Mouse (Mus musculus): ENCODE measurements around the gene Rnf181.

Rnf181 gene

GRCm38 (mm10) chr6:72366844-72367443 lies at the start of gene Rnf181:
Gene Rnf181, minus strand, starts transcription at chr6:72366956.
- DNase-seq, result no peak

- no peak for DNase-seq
Measured at GRCm38 (mm10) chr6:72415964-72416772, 49.4 kb upstream of the Rnf181 start.

- DNase-seq, result no peak
Measured at GRCm38 (mm10) chr6:72415181-72415580, 48.4 kb upstream of the Rnf181 start.

GRCm38 (mm10) chr6:72414076-72414756 lies 47.5 kb upstream of the Rnf181 start, which contains the start of gene Ggcx:
Gene Ggcx, plus strand, starts transcription at chr6:72414308.
- DNase-seq, result peak; percentile 96 to 98

GRCm38 (mm10) chr6:72410518-72410917 lies 43.8 kb upstream of the Rnf181 start:
- no peak for DNase-seq

GRCm38 (mm10) chr6:72410003-72410402 lies 43.2 kb upstream of the Rnf181 start:
- no peak for DNase-seq

- peak; percentile 87 to 90 for DNase-seq
Measured at GRCm38 (mm10) chr6:72409567-72409966, 42.8 kb upstream of the Rnf181 start.

- peak; percentile 91 to 92 for DNase-seq
Measured at GRCm38 (mm10) chr6:72407119-72407518, 40.4 kb upstream of the Rnf181 start.

GRCm38 (mm10) chr6:72405356-72405755 lies 38.6 kb upstream of the Rnf181 start:
- no peak for DNase-seq

GRCm38 (mm10) chr6:72401875-72402274 lies 35.1 kb upstream of the Rnf181 start:
- peak; percentile 83 to 88 for DNase-seq

- DNase-seq, result no peak
Measured at GRCm38 (mm10) chr6:72399967-72400366, 33.2 kb upstream of the Rnf181 start.

- DNase-seq, result no peak
Measured at GRCm38 (mm10) chr6:72396837-72397251, 30.1 kb upstream of the Rnf181 start.

GRCm38 (mm10) chr6:72392341-72392740 lies 25.6 kb upstream of the Rnf181 start:
- no peak for DNase-seq

- DNase-seq, result peak in 1 of 2 experiments; percentile 20
Measured at GRCm38 (mm10) chr6:72390795-72391521, 24.2 kb upstream of the Rnf181 start.

- DNase-seq, result peak; percentile 61 to 66
Measured at GRCm38 (mm10) chr6:72389941-72390771, 23.4 kb upstream of the Rnf181 start, which contains the start of gene Vamp8. Gene Vamp8, minus strand, starts transcription at chr6:72390703.

- no peak for DNase-seq
Measured at GRCm38 (mm10) chr6:72389471-72389940, 22.8 kb upstream of the Rnf181 start.

GRCm38 (mm10) chr6:72388791-72389329 lies 22.1 kb upstream of the Rnf181 start:
- no peak for DNase-seq

GRCm38 (mm10) chr6:72388266-72388665 lies 21.5 kb upstream of the Rnf181 start:
- no peak for DNase-seq

- no peak for DNase-seq
Measured at GRCm38 (mm10) chr6:72387816-72388215, 21.1 kb upstream of the Rnf181 start.

GRCm38 (mm10) chr6:72386561-72386960 lies 19.8 kb upstream of the Rnf181 start:
- no peak for DNase-seq

GRCm38 (mm10) chr6:72385258-72385657 lies 18.5 kb upstream of the Rnf181 start:
- no peak for DNase-seq
